Comparison of ENCODE assay signal across 17 mouse cellular contexts in genomic region chr9:83253789-83254188, GRCm38 (mm10).
"Had no signal": no experiment of that assay in that cellular context is flagged by ENCODE, and none has a peak within 500 bp of the region (broad histone marks: within the 10 kb centered on the region; RNA-seq: fewer than 3 reads in every experiment).

No protein-coding gene starts in this region.

- H3K27ac ChIP-seq: hindbrain, postnatal 0 days; kidney, postnatal 0 days; limb, embryonic 15.5 days; lung, embryonic 15.5 days; macrophage; midbrain, embryonic 15.5 days; neural tube, embryonic 13.5 days had no signal

- H3K4me1 ChIP-seq: limb, embryonic 15.5 days; lung, embryonic 15.5 days; midbrain, embryonic 15.5 days; neural tube, embryonic 13.5 days had no signal

- H3K27me3 ChIP-seq: limb, embryonic 15.5 days; lung, embryonic 15.5 days; megakaryocyte, embryonic 14.5 days; midbrain, embryonic 15.5 days; neural tube, embryonic 13.5 days had no signal

- DNase-seq: layer of hippocampus, adult 9-11 months; layer of hippocampus, postnatal 36 days; lung, postnatal 14 days; retina, postnatal 1 day; right cerebral cortex, postnatal 4 days; spleen, adult 18-20 months; thymus, adult 18-20 months; thymus, postnatal 14 days had no signal

- H3K4me3 ChIP-seq: limb, embryonic 15.5 days; lung, embryonic 15.5 days; megakaryocyte, embryonic 14.5 days; midbrain, embryonic 15.5 days; neural tube, embryonic 13.5 days had no signal

- H3K9me3 ChIP-seq: limb, embryonic 15.5 days; lung, embryonic 15.5 days; megakaryocyte, embryonic 14.5 days; midbrain, embryonic 15.5 days; neural tube, embryonic 13.5 days had no signal

- H3K4me2 ChIP-seq: limb, embryonic 15.5 days; lung, embryonic 15.5 days; midbrain, embryonic 11.5 days; midbrain, embryonic 15.5 days; neural tube, embryonic 13.5 days had no signal

- ATAC-seq: hindbrain, postnatal 0 days; midbrain, embryonic 15.5 days had no signal

- H3K36me3 ChIP-seq: limb, embryonic 15.5 days; lung, embryonic 15.5 days; midbrain, embryonic 15.5 days; neural tube, embryonic 13.5 days had no signal

- H3K9ac ChIP-seq: limb, embryonic 15.5 days; lung, embryonic 15.5 days; midbrain, embryonic 15.5 days; neural tube, embryonic 13.5 days had no signal
